Mouse (Mus musculus): ENCODE results near the gene Ppil3.

Ppil3 gene

GRCm38 (mm10) chr1:58445143-58445722, at the start of gene Ppil3, which contains the start of gene Nif3l1:
TSS of gene Ppil3 (minus strand) at chr1:58445486.
TSS of gene Nif3l1 (plus strand) at chr1:58445151.
- peak; percentile 93 to 96 for DNase-seq (ENCODE audit: low spot score in 2 of 2)

GRCm38 (mm10) chr1:58482647-58483046, 37.4 kb upstream of the Ppil3 start:
- DNase-seq (ENCODE audit: low spot score in 2 of 2) = no peak

GRCm38 (mm10) chr1:58475662-58476061, 30.4 kb upstream of the Ppil3 start:
- no peak for DNase-seq (ENCODE audit: low spot score in 2 of 2)

- no peak for DNase-seq (ENCODE audit: low spot score in 2 of 2)
Observed at GRCm38 (mm10) chr1:58465561-58465960, 20.3 kb upstream of the Ppil3 start.

GRCm38 (mm10) chr1:58465042-58465441, 19.8 kb upstream of the Ppil3 start:
- DNase-seq (ENCODE audit: low spot score in 2 of 2) = no peak

- DNase-seq (ENCODE audit: low spot score in 2 of 2) = no peak
Observed at GRCm38 (mm10) chr1:58463935-58464334, 18.6 kb upstream of the Ppil3 start.

- DNase-seq (ENCODE audit: low spot score in 2 of 2) = no peak
Observed at GRCm38 (mm10) chr1:58460566-58460965, 15.3 kb upstream of the Ppil3 start.

- peak in 1 of 2 experiments; percentile 36 for DNase-seq (ENCODE audit: low spot score in 2 of 2)
Observed at GRCm38 (mm10) chr1:58458867-58459266, 13.6 kb upstream of the Ppil3 start.

- DNase-seq (ENCODE audit: low spot score in 2 of 2) = no peak
Observed at GRCm38 (mm10) chr1:58458175-58458574, 12.9 kb upstream of the Ppil3 start.

- no peak for DNase-seq (ENCODE audit: low spot score in 2 of 2)
Observed at GRCm38 (mm10) chr1:58454316-58454715, 9.0 kb upstream of the Ppil3 start.

- DNase-seq (ENCODE audit: low spot score in 2 of 2) = no peak
Observed at GRCm38 (mm10) chr1:58448396-58448795, 3.1 kb upstream of the Ppil3 start.

- no peak for DNase-seq (ENCODE audit: low spot score in 2 of 2)
Observed at GRCm38 (mm10) chr1:58447766-58448165, 2.5 kb upstream of the Ppil3 start.

GRCm38 (mm10) chr1:58445861-58446260, 575 bp upstream of the Ppil3 start:
- no peak for DNase-seq (ENCODE audit: low spot score in 2 of 2)

- DNase-seq (ENCODE audit: low spot score in 2 of 2) = no peak
Observed at GRCm38 (mm10) chr1:58444691-58445090, 595 bp downstream of the Ppil3 start.

GRCm38 (mm10) chr1:58424551-58424950, 20.7 kb downstream of the Ppil3 start:
- DNase-seq (ENCODE audit: low spot score in 2 of 2) = no peak

- peak; percentile 96 to 97 for DNase-seq (ENCODE audit: low spot score in 2 of 2)
Observed at GRCm38 (mm10) chr1:58423371-58424248, 21.7 kb downstream of the Ppil3 start, which contains the start of gene Clk1. TSS of gene Clk1 (minus strand) at chr1:58424066.

- peak in 1 of 2 experiments; percentile 34 for DNase-seq (ENCODE audit: low spot score in 2 of 2)
Observed at GRCm38 (mm10) chr1:58422879-58423278, 22.4 kb downstream of the Ppil3 start.

GRCm38 (mm10) chr1:58420961-58421360, 24.3 kb downstream of the Ppil3 start:
- no peak for DNase-seq (ENCODE audit: low spot score in 2 of 2)

GRCm38 (mm10) chr1:58420032-58420431, 25.3 kb downstream of the Ppil3 start:
- DNase-seq (ENCODE audit: low spot score in 2 of 2) = no peak

GRCm38 (mm10) chr1:58416048-58416447, 29.2 kb downstream of the Ppil3 start:
- no peak for DNase-seq (ENCODE audit: low spot score in 2 of 2)

- no peak for DNase-seq (ENCODE audit: low spot score in 2 of 2)
Observed at GRCm38 (mm10) chr1:58415442-58415841, 29.8 kb downstream of the Ppil3 start.

GRCm38 (mm10) chr1:58410776-58411175, 34.5 kb downstream of the Ppil3 start:
- DNase-seq (ENCODE audit: low spot score in 2 of 2) = no peak

GRCm38 (mm10) chr1:58410198-58410588, 35.1 kb downstream of the Ppil3 start:
- DNase-seq (ENCODE audit: low spot score in 2 of 2) = no peak

Data from right cerebral cortex, postnatal 10 days (tissue).